Mouse (Mus musculus) adrenal gland (tissue): ENCODE measurements around the gene Olfr1513.
"Not testable (repeated sequence)": the region's sequence is repeated elsewhere in the genome, so short reads cannot be mapped to it uniquely, and the experiment has no call there.

Source experiments
- intact Hi-C: fragments of 180-260 bp; cut with DNase I; formaldehyde crosslinking; loops from one replicate; pipeline ENCODE4 v1.15.1; 2025

The Olfr1513 gene

DNA sequence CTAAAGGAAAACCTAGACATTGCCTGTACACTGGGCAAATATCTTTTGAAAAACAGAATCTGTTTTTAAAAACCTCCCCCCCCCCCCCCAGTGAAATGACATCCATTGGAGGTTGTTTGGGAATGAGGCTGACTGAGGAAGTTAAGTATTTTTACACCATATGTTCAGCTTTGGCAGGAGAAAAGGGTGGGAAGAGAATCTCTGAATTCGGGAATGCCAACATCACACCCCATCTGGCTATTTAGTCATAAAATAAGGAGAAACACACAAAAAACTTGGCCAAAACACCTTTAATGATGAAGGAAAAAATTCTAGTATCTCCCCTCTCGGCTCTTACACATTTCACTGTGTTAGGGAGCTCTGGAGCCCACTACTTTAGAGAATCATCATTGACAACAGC lies 45.3 kb downstream of the Olfr1513 start:
- intact Hi-C loops: no loop called here

DNA sequence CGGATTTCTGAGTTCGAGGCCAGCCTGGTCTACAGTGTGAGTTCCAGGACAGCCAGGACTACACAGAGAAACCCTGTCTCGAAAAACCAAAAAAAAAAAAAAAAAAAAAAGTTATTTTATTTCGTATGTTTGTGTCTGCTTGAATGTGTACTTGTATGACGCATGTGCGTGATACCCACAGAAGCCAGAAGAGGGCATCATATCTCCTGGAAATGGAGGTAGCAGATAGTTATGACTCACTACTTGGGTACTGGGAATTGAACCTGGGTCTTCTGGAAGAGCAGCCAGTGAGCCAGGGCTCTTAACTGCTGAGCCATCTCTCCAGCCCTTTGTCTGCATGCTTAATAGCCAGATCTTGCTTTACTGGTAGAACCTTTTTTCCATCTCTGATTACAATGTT lies 45.9 kb downstream of the Olfr1513 start:
- intact Hi-C loops: not testable (repeated sequence)

DNA sequence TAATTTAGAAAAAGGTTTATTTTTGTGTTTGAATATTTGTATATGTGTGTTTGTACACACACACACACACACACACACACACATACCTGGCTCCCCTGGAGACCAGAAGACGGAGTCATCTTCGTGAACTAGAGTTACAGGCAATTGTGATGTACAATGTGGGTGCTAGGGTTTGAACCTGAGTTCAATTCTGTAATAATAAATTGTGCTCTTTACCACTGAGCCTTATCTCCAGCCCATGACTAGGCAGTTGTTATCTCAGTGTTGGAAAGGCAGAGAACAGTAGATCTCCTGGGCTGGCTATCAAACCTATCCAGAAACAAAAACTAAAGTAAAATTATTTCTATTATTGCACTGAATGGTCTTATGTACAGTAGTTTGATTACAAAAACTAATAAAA lies 50.1 kb downstream of the Olfr1513 start:
- intact Hi-C loops: no loop called here

DNA sequence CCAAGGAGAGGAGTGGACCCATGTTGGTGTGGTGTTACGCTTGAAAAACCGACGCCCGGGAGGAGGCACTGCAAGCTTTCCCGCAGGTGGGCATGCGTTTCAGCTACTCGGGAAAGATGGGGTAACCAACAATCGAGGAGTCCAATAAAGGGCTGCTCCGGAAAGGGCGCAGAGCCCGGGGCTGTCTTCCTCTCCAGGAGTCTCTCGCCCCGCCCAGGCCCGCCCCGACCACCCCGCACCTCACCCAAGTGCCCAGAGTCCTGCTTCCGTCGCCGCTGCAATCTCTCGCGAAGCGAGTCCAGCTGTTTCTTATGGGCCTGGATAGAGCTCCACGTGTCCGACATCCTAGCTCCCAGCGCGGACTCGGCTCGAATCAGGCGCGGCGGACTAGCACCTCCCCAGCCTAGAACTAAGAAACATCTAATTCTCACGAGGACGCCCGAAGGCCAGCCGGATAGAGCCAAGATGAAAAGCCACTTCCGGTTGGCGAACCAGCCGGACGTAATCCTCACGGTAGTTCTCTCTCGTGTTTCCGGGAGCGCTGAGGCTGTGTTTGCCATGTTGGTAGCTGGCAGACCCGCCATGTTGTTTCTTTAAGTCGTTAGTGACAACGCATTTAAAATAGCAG lies 51.5 kb downstream of the Olfr1513 start, which contains the start of gene Mettl3:
Mettl3 (minus strand) TSS at position 485 of the 628 bp plus-strand sequence.
- intact Hi-C loops: no loop called here

DNA sequence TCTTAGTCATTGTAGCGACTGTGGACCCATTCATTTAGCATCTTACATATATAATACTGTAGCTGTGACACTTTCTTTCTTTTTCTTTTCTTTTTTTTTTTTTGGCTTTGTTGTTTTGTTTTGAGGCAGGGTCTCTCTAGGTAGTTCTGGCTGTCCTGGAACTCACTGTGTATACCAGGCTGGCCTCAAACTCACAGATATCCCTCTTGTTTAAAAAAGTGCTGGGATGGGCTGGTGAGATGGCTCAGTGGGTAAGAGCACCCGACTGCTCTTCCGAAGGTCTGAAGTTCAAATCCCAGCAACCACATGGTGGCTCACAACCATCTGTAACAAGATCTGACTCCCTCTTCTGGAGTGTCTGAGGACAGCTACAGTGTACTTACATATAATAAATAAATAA lies 52.7 kb downstream of the Olfr1513 start:
- intact Hi-C loops: not testable (repeated sequence)
